Mouse (Mus musculus): Measurements from ENCODE around the gene Kcnj3.

- TF ChIP-seq CTCF (IDR thresholded peaks at IDR 0.05; ENCODE audit: borderline replicate concordance, control insufficient read depth, extremely low read depth, insufficient read depth, low read length, poor library complexity), result no peak
- TF ChIP-seq POLR2A (IDR thresholded peaks at IDR 0.05; ENCODE audit: control insufficient read depth, extremely low read depth, insufficient read depth, low read length, poor library complexity), result no peak
These were observed 11.5 kb downstream of the Kcnj3 start for GRCm38 (mm10) chr2:55447298-55447697.

Data from thymus, adult 2 months (tissue).